Mouse (Mus musculus) right cerebral cortex, adult 2 months (tissue): ENCODE data around the gene Elmo3.

ENCODE experiments used
- DNase-seq, 2 experiments: peaks; one replicate each; pipeline ENCODE4 v3.0.0; 2021 to 2022; ENCODE audit warnings: low spot score in 2 of 2

Gene Elmo3

DNA sequence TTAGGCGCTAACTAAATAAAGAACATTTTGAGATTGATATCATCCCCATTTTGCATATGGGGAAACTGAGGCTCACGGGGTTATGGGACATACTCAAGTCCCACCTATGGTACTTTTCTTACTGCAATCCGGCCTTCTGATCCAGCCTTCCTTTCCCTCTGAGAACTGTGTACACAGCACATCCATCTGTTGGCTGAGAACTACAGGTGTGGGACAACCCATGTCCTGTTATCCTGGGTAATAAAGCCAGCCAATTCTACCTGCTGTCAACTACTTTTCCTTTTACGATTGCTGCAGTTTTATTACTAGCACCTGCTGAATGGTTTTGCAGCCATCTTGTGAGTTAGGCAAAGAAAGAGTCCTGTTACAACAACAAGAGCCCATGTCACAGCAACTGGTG lies 49.1 kb downstream of the Elmo3 start:
- DNase-seq: no peak

DNA sequence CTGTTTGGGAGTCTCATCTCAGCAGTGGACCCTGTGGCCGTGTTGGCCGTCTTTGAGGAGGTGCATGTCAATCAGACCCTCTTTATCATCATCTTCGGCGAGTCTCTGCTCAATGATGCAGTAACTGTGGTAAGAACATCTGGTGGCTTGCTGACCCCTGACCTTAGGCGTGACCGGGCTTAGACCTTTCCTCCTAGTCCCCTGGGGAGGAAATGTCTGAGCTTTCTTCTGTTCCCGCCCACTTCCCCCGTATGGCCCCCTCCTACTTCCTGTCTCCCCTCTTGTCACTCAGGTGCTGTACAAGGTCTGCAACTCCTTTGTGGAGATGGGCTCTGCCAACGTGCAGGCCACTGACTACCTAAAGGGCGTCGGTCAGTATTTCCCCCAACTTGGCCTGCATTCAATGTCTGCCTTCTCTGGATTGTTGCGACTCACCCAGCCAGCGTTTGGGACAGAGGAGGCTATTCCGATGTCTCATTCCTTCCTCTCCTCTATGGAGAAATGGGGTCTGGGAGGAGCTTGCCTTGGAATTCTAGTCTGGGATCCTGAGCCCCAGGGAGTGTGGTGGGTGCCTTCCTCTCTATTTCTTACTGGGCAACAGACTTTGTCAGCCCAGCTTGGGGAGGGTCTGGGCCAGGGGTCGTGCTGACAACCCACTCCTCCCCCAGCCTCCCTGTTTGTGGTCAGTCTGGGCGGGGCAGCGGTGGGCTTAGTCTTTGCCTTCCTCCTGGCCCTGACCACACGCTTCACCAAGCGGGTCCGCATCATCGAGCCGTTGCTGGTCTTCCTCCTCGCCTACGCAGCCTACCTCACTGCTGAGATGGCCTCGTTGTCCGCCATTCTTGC lies 50.0 kb downstream of the Elmo3 start:
- DNase-seq: no peak

DNA sequence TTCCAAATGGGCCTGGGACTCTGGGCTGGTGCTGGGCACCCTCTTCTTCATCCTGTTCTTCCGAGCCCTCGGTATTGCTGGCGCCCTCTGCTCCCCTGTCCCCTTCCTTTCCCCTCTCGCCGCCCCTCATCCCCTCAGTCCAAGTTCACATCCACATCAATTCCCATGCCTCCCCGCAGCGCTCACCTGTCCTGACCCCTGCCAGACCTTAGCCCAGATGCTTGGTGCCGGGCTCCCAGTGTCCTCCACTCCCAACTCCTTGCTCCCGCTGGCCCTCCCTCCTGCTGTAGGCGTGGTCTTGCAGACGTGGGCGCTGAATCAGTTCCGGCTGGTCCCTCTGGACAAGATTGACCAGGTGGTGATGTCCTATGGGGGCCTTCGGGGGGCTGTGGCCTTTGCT lies 51.3 kb downstream of the Elmo3 start:
- DNase-seq: no peak

DNA sequence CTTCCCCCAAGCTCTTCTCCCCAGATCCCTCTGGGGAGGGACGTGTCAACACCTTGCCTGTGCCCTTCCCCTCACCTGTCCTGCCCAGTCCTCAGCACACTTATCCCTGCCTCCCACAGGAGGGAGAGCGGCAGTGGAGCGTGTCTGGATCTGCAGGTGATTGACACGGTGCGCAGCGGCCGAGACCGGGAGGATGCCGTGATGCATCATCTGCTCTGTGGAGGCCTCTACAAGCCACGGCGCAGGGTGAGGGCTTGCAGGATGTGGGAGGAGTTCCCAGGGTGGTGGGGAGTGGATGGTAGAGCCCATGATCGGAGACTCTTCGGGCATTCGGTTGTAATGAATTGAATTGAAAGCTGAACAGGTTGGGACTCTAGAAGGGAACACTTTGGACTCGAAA lies 53.8 kb downstream of the Elmo3 start:
- no peak for DNase-seq

DNA sequence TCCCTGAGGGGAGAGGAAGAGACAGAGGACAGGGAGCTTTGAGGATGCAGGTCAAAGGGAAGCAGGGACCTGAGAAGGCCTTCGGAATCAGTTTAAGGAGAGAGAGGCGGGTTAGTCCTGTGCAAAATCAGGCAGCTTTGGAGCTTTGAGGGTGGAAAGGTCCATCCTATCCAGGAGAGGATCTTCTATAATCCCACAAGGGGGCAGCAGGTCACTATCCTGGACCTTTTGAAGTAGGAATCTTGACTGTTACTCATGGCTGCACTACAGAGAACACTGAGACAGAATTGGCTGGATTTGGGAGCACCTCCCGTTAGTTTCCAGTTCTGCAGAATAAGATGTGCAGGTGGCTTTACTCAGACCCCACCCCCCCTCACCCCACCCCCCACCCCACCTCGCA lies 54.2 kb downstream of the Elmo3 start:
- DNase-seq: no peak
